Mouse (Mus musculus) T-helper 17 cell (primary cell): ENCODE measurements around the gene Csde1.

Experiments used
- in situ Hi-C, 2 experiments: fragments of 300-600 bp; cut with MboI, MseI; formaldehyde crosslinking; loops; 1 replicate in 1 of 2; 2 replicates in 1 of 2; pipeline ENCODE4 v1.15.1; 2025; ENCODE audit warnings: high pct_unique_total_duplicates in 2 of 2

Csde1 gene

GRCm38 (mm10) chr3:103058207-103059157 lies 38.3 kb downstream of the Csde1 start, which contains the start of gene Nras:
Nras (plus strand) TSS chr3:103058285.
- in situ Hi-C loops = no loop called here

- in situ Hi-C loops = no loop called here
Observed at GRCm38 (mm10) chr3:103066927-103067326, 46.7 kb downstream of the Csde1 start.

- in situ Hi-C loops = no loop called here
Observed at GRCm38 (mm10) chr3:103068971-103069370, 48.7 kb downstream of the Csde1 start.

GRCm38 (mm10) chr3:103073771-103074170 lies 53.5 kb downstream of the Csde1 start, which contains the start of gene Ampd1:
Ampd1 (plus strand) TSS chr3:103074014.
- in situ Hi-C loops = no loop called here

- in situ Hi-C loops = loop anchor here in 1 of 2 experiments (5.0 kb wide), 1 partner anchor 81 kb away; no protein-coding TSS in a partner anchor
Observed at GRCm38 (mm10) chr3:103075871-103076270, 55.6 kb downstream of the Csde1 start.

- in situ Hi-C loops = loop anchor here in 1 of 2 experiments (5.0 kb wide), 1 partner anchor 81 kb away; no protein-coding TSS in a partner anchor
Observed at GRCm38 (mm10) chr3:103076476-103076875, 56.2 kb downstream of the Csde1 start.

- in situ Hi-C loops = loop anchor here in 1 of 2 experiments (5.0 kb wide), 1 partner anchor 78 kb away; no protein-coding TSS in a partner anchor
Observed at GRCm38 (mm10) chr3:103079301-103079700, 59.1 kb downstream of the Csde1 start.

GRCm38 (mm10) chr3:103081051-103081450 lies 60.8 kb downstream of the Csde1 start:
- in situ Hi-C loops = no loop called here

GRCm38 (mm10) chr3:103081861-103082453 lies 61.7 kb downstream of the Csde1 start:
- in situ Hi-C loops = no loop called here

GRCm38 (mm10) chr3:103082761-103083160 lies 62.5 kb downstream of the Csde1 start:
- in situ Hi-C loops = no loop called here

GRCm38 (mm10) chr3:103085986-103086385 lies 65.8 kb downstream of the Csde1 start:
- in situ Hi-C loops = no loop called here

- in situ Hi-C loops = loop anchor here (10.0 kb wide), 2 partner anchors 73 to 1723 kb away; partner anchors contain the start of gene Mov10 (in 1 of the 2)
Observed at GRCm38 (mm10) chr3:103091753-103092152, 71.5 kb downstream of the Csde1 start.

GRCm38 (mm10) chr3:103098662-103099061 lies 78.4 kb downstream of the Csde1 start:
- in situ Hi-C loops = loop anchor here (5.0 to 10.0 kb wide), 3 partner anchors 66 to 1716 kb away; partner anchors contain the start of gene Mov10 (in 1 of the 2)

GRCm38 (mm10) chr3:103099667-103100066 lies 79.4 kb downstream of the Csde1 start:
- in situ Hi-C loops = loop anchor here (5.0 to 10.0 kb wide), 4 partner anchors 65 to 1715 kb away; partner anchors contain the start of genes Mov10 (in 1 of the 2) and Tspan2 (in 1 of the 2)

- in situ Hi-C loops = loop anchor here in 1 of 2 experiments (10.0 kb wide), 1 partner anchor 366 kb away; the partner anchor contains the start of gene Tspan2
Observed at GRCm38 (mm10) chr3:103100735-103101134, 80.5 kb downstream of the Csde1 start.

- in situ Hi-C loops = loop anchor here in 1 of 2 experiments (10.0 kb wide), 1 partner anchor 366 kb away; the partner anchor contains the start of gene Tspan2
Observed at GRCm38 (mm10) chr3:103101194-103101593, 81.0 kb downstream of the Csde1 start.

GRCm38 (mm10) chr3:103101909-103102308 lies 81.7 kb downstream of the Csde1 start:
- in situ Hi-C loops = loop anchor here in 1 of 2 experiments (10.0 kb wide), 1 partner anchor 367 kb away; the partner anchor contains the start of gene Tspan2

- in situ Hi-C loops = loop anchor here in 1 of 2 experiments (10.0 kb wide), 1 partner anchor 368 kb away; the partner anchor contains the start of gene Tspan2
Observed at GRCm38 (mm10) chr3:103102454-103103390, 82.5 kb downstream of the Csde1 start, which contains the start of gene Dennd2c. Dennd2c (plus strand) TSS chr3:103102604.
